Mouse (Mus musculus) layer of hippocampus, adult 9-11 months (tissue): ENCODE measurements at regions not wholly inside any gene's neighbourhood (a gene's known extent, or its start where the extent isn't known, plus 50 kb on each side); places are given as distances from the start of the nearest gene placed in this dataset.

Experiments
- DNase-seq: peaks from one replicate; pipeline ENCODE4 v3.0.0; 2022

GRCm38 (mm10) chr1:184605666-184606065 is 126.8 kb downstream of the Hlx start:
- no peak for DNase-seq

DNA sequence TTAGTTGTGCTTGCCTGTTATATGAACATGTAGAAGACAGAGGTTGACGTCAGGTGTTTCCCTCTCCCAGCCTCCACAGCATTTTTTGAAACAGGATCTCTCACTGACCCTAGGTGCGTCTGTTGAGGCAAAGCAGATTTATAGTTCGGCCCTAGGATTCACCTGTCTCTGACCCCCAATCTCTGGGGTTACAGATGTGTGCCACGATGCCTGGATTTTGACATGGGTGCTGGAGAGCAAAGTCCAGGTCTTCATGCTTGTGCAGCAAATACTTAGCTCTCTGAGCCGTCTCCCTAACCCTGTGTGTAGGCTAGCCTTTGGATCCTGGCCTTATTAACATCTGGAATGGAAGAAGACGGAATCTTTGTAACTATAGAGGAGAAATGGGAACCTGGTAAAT is 129.3 kb downstream of the Hlx start:
- DNase-seq: no peak

GRCm38 (mm10) chr1:184595449-184595848 is 137.0 kb downstream of the Hlx start:
- DNase-seq: no peak

GRCm38 (mm10) chr1:184590634-184591033 is 141.8 kb downstream of the Hlx start:
- DNase-seq: no peak

GRCm38 (mm10) chr1:184589277-184589676 is 143.1 kb downstream of the Hlx start:
- no peak for DNase-seq

- no peak for DNase-seq
These were observed 147.9 kb downstream of the Hlx start for GRCm38 (mm10) chr1:184584505-184584874.

DNA sequence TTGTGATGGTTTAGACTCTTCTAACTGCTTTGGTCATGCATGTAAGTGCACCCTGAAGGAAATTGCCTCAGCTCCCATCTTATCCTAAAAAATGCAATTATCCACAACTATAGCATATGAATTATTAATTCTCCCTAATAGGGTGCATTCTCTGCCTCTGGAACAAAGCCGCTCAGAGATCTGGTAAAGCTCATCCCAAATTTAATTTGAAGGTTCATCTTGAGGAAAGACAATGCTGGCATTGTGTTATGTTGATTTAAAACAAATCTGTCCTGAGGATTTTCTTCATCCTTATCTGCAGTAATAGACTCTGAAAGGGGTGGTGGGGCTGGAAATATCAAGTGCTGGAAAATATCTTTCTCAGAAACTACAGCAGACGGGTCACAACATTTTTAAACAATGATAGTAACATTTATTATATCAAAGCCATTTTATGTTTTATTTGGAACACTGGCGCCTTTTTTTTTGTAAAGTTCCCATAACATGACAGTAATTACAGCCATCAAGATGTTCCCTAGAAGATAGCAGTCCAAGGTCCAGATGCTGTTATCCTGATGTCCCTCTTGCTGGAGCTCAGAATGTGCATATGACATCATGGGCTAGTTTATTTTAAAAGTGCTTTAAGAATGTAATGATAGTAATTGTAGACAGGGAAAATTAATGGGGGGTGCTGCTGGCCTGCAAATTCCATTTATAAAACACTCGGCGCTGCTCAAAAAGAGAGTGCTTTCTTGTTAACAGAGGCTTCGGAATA is 148.5 kb downstream of the Hlx start:
- no peak for DNase-seq

- DNase-seq: no peak
These were observed 152.9 kb downstream of the Hlx start for GRCm38 (mm10) chr1:184579475-184579874.

GRCm38 (mm10) chr1:184576527-184576926 is 155.9 kb downstream of the Hlx start:
- no peak for DNase-seq

- DNase-seq: no peak
These were observed 159.1 kb downstream of the Hlx start for GRCm38 (mm10) chr1:184573325-184573724.

DNA sequence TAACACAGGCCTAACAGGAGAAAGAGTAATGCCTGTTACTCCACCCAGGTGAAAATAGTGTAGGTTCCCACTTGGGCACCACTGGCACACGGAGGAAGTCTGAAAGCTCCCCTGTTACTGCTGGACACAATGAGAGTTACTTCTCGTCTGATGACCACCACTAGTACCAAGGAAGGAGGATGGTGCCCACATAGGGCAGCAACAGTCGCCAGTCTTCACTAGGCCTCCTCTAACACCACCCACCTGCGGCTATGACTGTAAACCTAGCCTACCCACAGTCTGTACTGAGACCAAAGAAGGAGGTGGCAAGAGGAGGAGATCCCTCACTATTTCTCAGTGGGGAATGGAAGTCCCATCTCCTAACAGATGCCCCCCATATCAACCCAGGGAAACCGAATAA is 161.7 kb downstream of the Hlx start:
- no peak for DNase-seq

DNA sequence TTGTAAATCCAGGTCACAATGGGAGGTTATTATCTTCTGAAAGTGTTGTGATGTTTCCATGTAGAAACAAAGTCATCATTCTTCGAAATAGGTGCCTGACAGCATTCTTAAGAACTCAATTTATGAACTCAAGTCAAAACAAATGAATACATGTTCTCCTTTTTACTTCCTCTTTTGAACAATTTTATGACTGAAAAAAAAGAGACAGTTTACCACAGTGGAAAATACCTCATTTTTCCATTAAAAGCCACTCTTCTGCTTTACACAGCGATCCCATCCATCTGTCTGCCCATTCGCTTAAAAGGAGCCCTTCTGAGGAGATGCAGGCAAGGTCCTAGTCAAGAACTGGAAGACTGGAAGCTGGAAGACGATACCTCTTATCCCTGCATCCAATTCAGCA is 169.5 kb downstream of the Hlx start:
- DNase-seq: no peak

DNA sequence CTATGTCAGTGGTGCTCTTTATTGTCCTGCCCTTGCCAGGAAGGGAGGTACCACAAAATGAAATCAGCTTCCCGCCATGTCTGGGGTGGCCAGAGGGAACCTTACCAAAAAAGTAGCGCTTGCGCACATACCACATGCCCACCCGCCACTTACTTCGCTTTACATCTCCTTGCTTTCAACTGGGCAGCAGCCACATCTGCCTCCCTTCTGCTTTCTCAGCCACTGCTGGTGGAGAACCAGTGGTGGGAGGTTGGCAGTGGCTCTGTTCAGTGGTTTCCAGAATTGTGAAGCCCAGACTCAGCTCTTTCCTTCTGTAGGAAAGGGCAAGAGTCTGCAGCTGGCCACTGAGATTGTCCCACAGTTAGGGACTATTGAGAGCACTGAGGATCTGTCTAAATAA is 170.2 kb downstream of the Hlx start:
- no peak for DNase-seq

DNA sequence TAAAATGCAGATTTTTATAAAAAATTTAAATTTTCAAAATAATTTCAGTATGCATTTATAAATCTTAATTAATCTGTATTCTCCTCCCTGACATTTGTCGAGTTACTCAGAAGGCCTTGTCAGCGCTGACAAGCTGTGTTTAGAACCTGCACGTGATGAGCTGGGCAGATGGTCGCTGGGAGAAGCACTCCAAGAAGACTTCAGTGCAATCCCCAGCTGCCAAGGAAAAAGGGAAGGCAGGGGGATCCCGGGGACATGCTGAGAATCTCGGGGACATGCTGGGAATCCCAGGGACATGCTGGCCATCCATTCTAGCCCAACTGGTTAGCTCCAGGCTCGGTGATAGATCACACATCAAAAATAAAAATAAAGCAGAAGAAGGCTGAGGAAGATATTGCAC is 172.9 kb downstream of the Hlx start:
- peak; percentile 34 for DNase-seq

DNA sequence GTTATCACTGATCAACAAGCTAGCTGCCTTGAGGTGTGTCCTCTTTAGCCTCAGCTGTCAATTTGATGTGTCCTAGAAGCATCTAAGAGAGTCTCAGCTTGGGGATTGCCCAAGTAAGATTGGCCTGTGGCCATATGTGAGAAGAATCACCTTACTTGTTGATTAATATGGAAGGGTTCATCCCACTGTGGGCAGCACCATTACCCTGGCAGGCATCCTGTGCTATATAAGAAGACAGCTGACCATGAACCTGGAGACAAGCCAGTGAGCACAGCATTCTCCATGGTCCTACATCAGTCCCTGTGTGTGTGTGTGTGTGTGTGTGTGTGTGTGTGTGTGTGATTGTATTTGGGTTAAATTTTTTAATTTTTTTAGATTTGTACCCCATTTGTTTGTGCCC is 178.6 kb downstream of the Hlx start:
- DNase-seq: no peak

GRCm38 (mm10) chr1:184550491-184550890 is 181.9 kb downstream of the Hlx start:
- no peak for DNase-seq

DNA sequence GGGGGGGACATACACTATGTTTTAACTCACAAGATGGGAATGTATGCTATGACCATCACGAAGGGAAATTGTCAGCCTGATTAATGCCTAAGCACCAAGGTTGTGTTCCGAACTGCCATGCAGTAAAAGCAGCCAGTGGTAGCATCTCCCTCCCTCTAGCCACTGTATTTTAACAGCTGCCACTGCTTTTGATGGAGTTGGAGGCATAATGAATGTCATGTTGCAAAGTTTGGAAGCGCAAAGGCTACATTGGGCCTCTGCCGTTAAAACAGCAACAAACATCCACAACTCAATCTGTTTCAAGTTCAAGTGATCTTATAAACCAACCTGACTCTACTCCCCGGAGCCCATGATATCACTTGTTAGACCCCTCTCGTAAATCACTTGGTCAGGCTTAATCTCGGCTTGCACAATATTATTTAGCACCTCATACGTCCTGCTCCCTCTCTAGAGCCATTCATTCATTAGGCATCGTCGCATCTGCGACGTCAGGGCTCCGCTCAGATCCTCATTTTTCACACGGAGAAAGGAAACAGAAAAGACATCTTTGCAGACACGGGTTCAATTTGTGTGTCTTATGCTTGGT is 184.7 kb downstream of the Hlx start:
- DNase-seq: no peak

DNA sequence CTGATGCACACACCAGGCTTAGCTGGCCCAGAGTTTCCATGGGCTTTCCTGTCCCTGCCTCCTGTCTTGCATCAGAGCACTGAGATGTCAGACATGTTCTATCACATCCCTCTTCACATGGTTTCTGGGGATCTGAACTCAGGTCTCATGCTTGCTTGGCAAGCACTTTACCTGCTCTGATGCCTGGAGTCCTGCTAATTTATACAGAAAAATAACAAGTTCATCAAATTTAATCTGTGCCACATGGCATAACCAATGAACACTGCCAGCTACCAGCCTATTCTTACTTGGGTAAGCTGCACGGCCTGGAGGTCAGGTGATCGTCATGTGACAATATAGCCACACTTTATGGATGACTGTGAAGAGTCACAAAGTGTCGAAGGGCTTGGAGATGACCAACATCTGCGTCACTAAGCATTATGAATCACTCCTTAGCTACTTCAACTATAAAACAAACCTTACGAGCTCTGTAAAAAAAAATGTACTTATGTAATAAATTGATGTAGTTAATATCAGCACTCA is 186.2 kb downstream of the Hlx start:
- DNase-seq: no peak

GRCm38 (mm10) chr1:184545111-184545510 is 187.3 kb downstream of the Hlx start:
- no peak for DNase-seq

- DNase-seq: no peak
These were observed 189.9 kb downstream of the Hlx start for GRCm38 (mm10) chr1:184542321-184543115.

- no peak for DNase-seq
These were observed 192.6 kb downstream of the Hlx start for GRCm38 (mm10) chr1:184539818-184540217.

DNA sequence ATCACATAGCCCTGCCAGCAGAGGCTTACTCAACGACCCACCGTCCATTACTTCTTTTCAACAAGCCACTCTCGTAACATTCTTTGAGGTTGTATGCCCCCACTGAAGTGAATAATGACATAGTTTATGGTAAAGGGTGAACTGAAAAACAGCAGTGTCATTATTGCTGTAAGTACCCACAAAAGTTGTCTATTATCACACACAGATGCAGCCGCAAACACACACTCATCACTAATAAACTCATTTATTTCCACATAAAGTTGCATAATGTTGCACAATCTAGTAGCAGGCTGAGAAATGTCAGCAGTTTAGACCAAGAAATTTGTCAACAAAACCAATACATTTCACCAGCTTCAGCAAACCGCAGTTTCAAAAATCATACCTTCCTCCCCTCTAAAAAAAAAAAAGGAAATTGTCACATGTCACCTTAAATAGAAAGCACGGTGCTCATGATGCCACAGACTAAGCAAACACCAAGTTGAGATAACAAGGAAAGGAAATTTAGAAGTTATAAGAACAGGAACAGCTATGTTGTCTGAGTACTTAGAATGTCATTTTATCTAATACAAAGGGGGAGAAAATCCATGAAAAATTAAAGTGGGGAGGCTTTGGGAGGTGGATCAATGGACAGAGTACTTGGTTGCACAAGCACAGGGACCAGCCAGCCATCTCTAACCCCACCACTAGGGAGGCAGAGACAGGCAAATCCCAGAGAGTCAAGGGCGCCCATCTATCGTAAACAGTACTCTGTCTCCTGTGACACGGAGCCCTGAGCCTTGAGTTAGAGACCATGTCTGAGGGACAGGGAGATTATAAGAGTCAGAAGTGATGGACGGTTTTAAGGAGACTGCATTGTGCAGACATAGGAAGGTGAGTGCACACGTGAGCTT is 195.9 kb downstream of the Hlx start:
- DNase-seq: no peak

- DNase-seq: peak; percentile 27
These were observed 196.7 kb downstream of the Hlx start for GRCm38 (mm10) chr1:184535691-184536090.
